Mouse (Mus musculus): ENCODE measurements around the gene Ube2j1. TPM values are rescaled to one million over a fixed set of nuclear protein-coding genes. Genes with fewer than 3 reads are reported as not detected.

Gene Ube2j1
- total RNA-seq, 2 experiments from 2014 or later, result 18.6 to 28.6 TPM

- ATAC-seq (replicated peaks; ENCODE audit: low FRiP score, poor library complexity, severe bottlenecking), result no peak
These were observed 35.2 kb downstream of the Ube2j1 start for GRCm38 (mm10) chr4:33066223-33066960.

GRCm38 (mm10) chr4:33067331-33067730, 36.1 kb downstream of the Ube2j1 start:
- ATAC-seq (replicated peaks; ENCODE audit: low FRiP score, poor library complexity, severe bottlenecking), result no peak

GRCm38 (mm10) chr4:33067826-33068225, 36.6 kb downstream of the Ube2j1 start:
- ATAC-seq (replicated peaks; ENCODE audit: low FRiP score, poor library complexity, severe bottlenecking), result no peak

GRCm38 (mm10) chr4:33068894-33069293, 37.7 kb downstream of the Ube2j1 start:
- no peak for ATAC-seq (replicated peaks; ENCODE audit: low FRiP score, poor library complexity, severe bottlenecking)

- no peak for ATAC-seq (replicated peaks; ENCODE audit: low FRiP score, poor library complexity, severe bottlenecking)
These were observed 39.1 kb downstream of the Ube2j1 start for GRCm38 (mm10) chr4:33070326-33070725.

- no peak for ATAC-seq (replicated peaks; ENCODE audit: low FRiP score, poor library complexity, severe bottlenecking)
These were observed 40.1 kb downstream of the Ube2j1 start for GRCm38 (mm10) chr4:33071337-33071736.

GRCm38 (mm10) chr4:33072526-33073161, 41.4 kb downstream of the Ube2j1 start:
- no peak for ATAC-seq (replicated peaks; ENCODE audit: low FRiP score, poor library complexity, severe bottlenecking)

- no peak for ATAC-seq (replicated peaks; ENCODE audit: low FRiP score, poor library complexity, severe bottlenecking)
These were observed 43.2 kb downstream of the Ube2j1 start for GRCm38 (mm10) chr4:33074406-33074805.

- ATAC-seq (replicated peaks; ENCODE audit: low FRiP score, poor library complexity, severe bottlenecking), result no peak
These were observed 43.6 kb downstream of the Ube2j1 start for GRCm38 (mm10) chr4:33074851-33075250.

- no peak for ATAC-seq (replicated peaks; ENCODE audit: low FRiP score, poor library complexity, severe bottlenecking)
These were observed 44.7 kb downstream of the Ube2j1 start for GRCm38 (mm10) chr4:33075776-33076524.

GRCm38 (mm10) chr4:33077161-33077560, 45.9 kb downstream of the Ube2j1 start:
- no peak for ATAC-seq (replicated peaks; ENCODE audit: low FRiP score, poor library complexity, severe bottlenecking)

GRCm38 (mm10) chr4:33077724-33078123, 46.5 kb downstream of the Ube2j1 start:
- ATAC-seq (replicated peaks; ENCODE audit: low FRiP score, poor library complexity, severe bottlenecking), result no peak

GRCm38 (mm10) chr4:33078492-33078891, 47.3 kb downstream of the Ube2j1 start:
- ATAC-seq (replicated peaks; ENCODE audit: low FRiP score, poor library complexity, severe bottlenecking), result no peak

GRCm38 (mm10) chr4:33099118-33099694, 68.0 kb downstream of the Ube2j1 start:
- ATAC-seq (replicated peaks; ENCODE audit: low FRiP score, poor library complexity, severe bottlenecking), result no peak

Other genes starting within 250 kb of the Ube2j1 start
- 9.0 and 11.1 TPM in 2 replicates for gene Lyrm2, start 231.2 kb upstream of the Ube2j1 start, total RNA-seq (2015; ENCODE audit: low replicate concordance)
- gene Lyrm2, start 231.2 kb upstream of the Ube2j1 start, total RNA-seq (2017; ENCODE audit: low replicate concordance), result 6.6 and 8.4 TPM in 2 replicates
- gene Ankrd6, start 80.6 kb upstream of the Ube2j1 start, total RNA-seq (2015; ENCODE audit: low replicate concordance), result 0.77 TPM in 1 of 2 replicates, not detected in the other
- 0.42 and 0.77 TPM in 2 replicates for gene Ankrd6, start 80.6 kb upstream of the Ube2j1 start, total RNA-seq (2017; ENCODE audit: low replicate concordance)
- gene Rragd, start 48.4 kb upstream of the Ube2j1 start, total RNA-seq (2015; ENCODE audit: low replicate concordance), result 3.8 and 7.1 TPM in 2 replicates
- gene Rragd, start 48.4 kb upstream of the Ube2j1 start, total RNA-seq (2017; ENCODE audit: low replicate concordance), result 10.0 and 19.5 TPM in 2 replicates
- gene Gabrr2, start 31.6 kb downstream of the Ube2j1 start, total RNA-seq (2015; ENCODE audit: low replicate concordance), result not detected in 2 replicates
- 1.5 TPM in 1 of 2 replicates, not detected in the other for gene Gabrr2, start 31.6 kb downstream of the Ube2j1 start, total RNA-seq (2017; ENCODE audit: low replicate concordance)
- gene Gabrr1, start 101.1 kb downstream of the Ube2j1 start, total RNA-seq (2015; ENCODE audit: low replicate concordance), result not detected in 2 replicates
- not detected in 2 replicates for gene Gabrr1, start 101.1 kb downstream of the Ube2j1 start, total RNA-seq (2017; ENCODE audit: low replicate concordance)
- not detected in 2 replicates for gene Pm20d2, start 158.3 kb downstream of the Ube2j1 start, total RNA-seq (2015; ENCODE audit: low replicate concordance)
- 0.28 TPM in 1 of 2 replicates, not detected in the other for gene Pm20d2, start 158.3 kb downstream of the Ube2j1 start, total RNA-seq (2017; ENCODE audit: low replicate concordance)
- gene Srsf12, start 177.6 kb downstream of the Ube2j1 start, total RNA-seq (2015; ENCODE audit: low replicate concordance), result not detected in 2 replicates
- 0.09 and 0.14 TPM in 2 replicates for gene Srsf12, start 177.6 kb downstream of the Ube2j1 start, total RNA-seq (2017; ENCODE audit: low replicate concordance)